Mouse (Mus musculus): Measurements from ENCODE around the gene Mtg2. TPM values are rescaled to one million over a fixed set of nuclear protein-coding genes. Genes with fewer than 3 reads are reported as not detected.

The Mtg2 gene
- polyA plus RNA-seq, 1 experiment from 2014 or later, result 27.3 TPM

- Histone ChIP-seq H3K27ac (ENCODE audit: low read depth, low read length) (no peak overlapping the region), H3K4me1 (ENCODE audit: control insufficient read depth, insufficient read depth, low read length) (no peaks in the 10 kb centered on the region; the same call in 1 of the 2 replicates), H3K9ac (ENCODE audit: low read depth, low read length) (no peak overlapping the region), H3K27me3 (ENCODE audit: control insufficient read depth, insufficient read depth, low read length) (peaks cover 38% of the 10 kb centered on the region), H3K4me2 (no peak overlapping the region), H3K4me3 (ENCODE audit: low read depth, low read length) (no peak overlapping the region), H3K9me3 (replicated peaks; ENCODE audit: control insufficient read depth, low read length) (no peaks in the 10 kb centered on the region), H3K36me3 (ENCODE audit: control insufficient read depth, insufficient read depth, low read length) (no peaks in the 10 kb centered on the region)
- no peak for ATAC-seq (replicated peaks; ENCODE audit: insufficient number of reproducible peaks, low FRiP score, low TSS enrichment)
- whole genome bisulfite sequencing (ENCODE audit: insufficient replicate concordance), result 40% methylated on average over 5 of the region's 5 CpGs
Measured at GRCm38 (mm10) chr2:180095711-180096110, 25.3 kb downstream of the Mtg2 start.

GRCm38 (mm10) chr2:180097585-180097984 lies 27.2 kb downstream of the Mtg2 start:
- no peak overlapping the region for H3K9ac ChIP-seq (ENCODE audit: low read depth, low read length)
- no peak overlapping the region for H3K27ac ChIP-seq (ENCODE audit: low read depth, low read length)
- WGBS (ENCODE audit: insufficient replicate concordance), result 28% methylated on average over 3 of the region's 3 CpGs
- H3K36me3 ChIP-seq (ENCODE audit: control insufficient read depth, insufficient read depth, low read length), result no peaks in the 10 kb centered on the region
- no peak overlapping the region for H3K4me3 ChIP-seq (ENCODE audit: low read depth, low read length)
- peaks cover 57% of the 10 kb centered on the region for H3K27me3 ChIP-seq (ENCODE audit: control insufficient read depth, insufficient read depth, low read length)
- H3K4me1 ChIP-seq (ENCODE audit: control insufficient read depth, insufficient read depth, low read length), result no peaks in the 10 kb centered on the region; the same call in 1 of the 2 replicates
- no peaks in the 10 kb centered on the region for H3K9me3 ChIP-seq (replicated peaks; ENCODE audit: control insufficient read depth, low read length)
- no peak for ATAC-seq (replicated peaks; ENCODE audit: insufficient number of reproducible peaks, low FRiP score, low TSS enrichment)
- H3K4me2 ChIP-seq, result no peak overlapping the region

GRCm38 (mm10) chr2:180098167-180098566 lies 27.8 kb downstream of the Mtg2 start:
- peaks cover 63% of the 10 kb centered on the region for H3K27me3 ChIP-seq (ENCODE audit: control insufficient read depth, insufficient read depth, low read length)
- 25% methylated on average over 5 of the region's 5 CpGs for WGBS (ENCODE audit: insufficient replicate concordance)
- H3K27ac ChIP-seq (ENCODE audit: low read depth, low read length), result no peak overlapping the region

GRCm38 (mm10) chr2:180099529-180099928 lies 29.1 kb downstream of the Mtg2 start:
- no peaks in the 10 kb centered on the region for H3K36me3 ChIP-seq (ENCODE audit: control insufficient read depth, insufficient read depth, low read length)
- no peak overlapping the region for H3K27ac ChIP-seq (ENCODE audit: low read depth, low read length)
- H3K9me3 ChIP-seq (replicated peaks; ENCODE audit: control insufficient read depth, low read length), result no peaks in the 10 kb centered on the region
- peaks cover 76% of the 10 kb centered on the region for H3K27me3 ChIP-seq (ENCODE audit: control insufficient read depth, insufficient read depth, low read length)
- no peak overlapping the region for H3K9ac ChIP-seq (ENCODE audit: low read depth, low read length)
- ATAC-seq (replicated peaks; ENCODE audit: insufficient number of reproducible peaks, low FRiP score, low TSS enrichment), result no peak
- no peak overlapping the region for H3K4me3 ChIP-seq (ENCODE audit: low read depth, low read length)
- WGBS (ENCODE audit: insufficient replicate concordance), result 7% methylated on average over 15 of the region's 15 CpGs
- peaks cover 9% of the 10 kb centered on the region for H3K4me1 ChIP-seq (ENCODE audit: control insufficient read depth, insufficient read depth, low read length)
- H3K4me2 ChIP-seq, result peak overlapping the region; percentile 6; the same call in 1 of the 2 replicates

More at GRCm38 (mm10) chr2:180098167-180098566, 27.8 kb downstream of the Mtg2 start:
- H3K4me1 ChIP-seq (ENCODE audit: control insufficient read depth, insufficient read depth, low read length), result peaks cover under 1% of the 10 kb centered on the region; the same call in 1 of the 2 replicates
- no peaks in the 10 kb centered on the region for H3K9me3 ChIP-seq (replicated peaks; ENCODE audit: control insufficient read depth, low read length)
- no peak overlapping the region for H3K4me2 ChIP-seq
- no peak for ATAC-seq (replicated peaks; ENCODE audit: insufficient number of reproducible peaks, low FRiP score, low TSS enrichment)
- H3K4me3 ChIP-seq (ENCODE audit: low read depth, low read length), result no peak overlapping the region
- no peaks in the 10 kb centered on the region for H3K36me3 ChIP-seq (ENCODE audit: control insufficient read depth, insufficient read depth, low read length)
- H3K9ac ChIP-seq (ENCODE audit: low read depth, low read length), result no peak overlapping the region

GRCm38 (mm10) chr2:180103151-180103977 lies 33.0 kb downstream of the Mtg2 start:
- ATAC-seq (replicated peaks; ENCODE audit: insufficient number of reproducible peaks, low FRiP score, low TSS enrichment), result no peak
- no peak overlapping the region for H3K9ac ChIP-seq (ENCODE audit: low read depth, low read length)

GRCm38 (mm10) chr2:180103978-180104658 lies 33.7 kb downstream of the Mtg2 start, which contains the start of gene Hrh3:
TSS of gene Hrh3 (minus strand) at chr2:180104488.
- WGBS (ENCODE audit: insufficient replicate concordance), result under 1% methylated on average over 87 of the region's 87 CpGs
- ATAC-seq (replicated peaks; ENCODE audit: insufficient number of reproducible peaks, low FRiP score, low TSS enrichment), result peak; percentile 71
- H3K9ac ChIP-seq (ENCODE audit: low read depth, low read length), result no peak within 1 kb of the TSS

More at GRCm38 (mm10) chr2:180103151-180103977, 33.0 kb downstream of the Mtg2 start:
- Histone ChIP-seq H3K4me1 (ENCODE audit: control insufficient read depth, insufficient read depth, low read length) (peaks cover 9% of the 10 kb centered on the region), H3K4me3 (ENCODE audit: low read depth, low read length) (peak overlapping the region; percentile 54), H3K9me3 (replicated peaks; ENCODE audit: control insufficient read depth, low read length) (no peaks in the 10 kb centered on the region), H3K27ac (ENCODE audit: low read depth, low read length) (no peak overlapping the region), H3K27me3 (ENCODE audit: control insufficient read depth, insufficient read depth, low read length) (peaks cover 76% of the 10 kb centered on the region), H3K36me3 (ENCODE audit: control insufficient read depth, insufficient read depth, low read length) (no peaks in the 10 kb centered on the region), H3K4me2 (peak overlapping the region; percentile 94)
- 2% methylated on average over 57 of the region's 57 CpGs for WGBS (ENCODE audit: insufficient replicate concordance)

GRCm38 (mm10) chr2:180104659-180105377 lies 34.4 kb downstream of the Mtg2 start:
- Histone ChIP-seq H3K36me3 (ENCODE audit: control insufficient read depth, insufficient read depth, low read length) (no peaks in the 10 kb centered on the region), H3K4me3 (ENCODE audit: low read depth, low read length) (peak overlapping the region; percentile 54), H3K4me2 (peak overlapping the region; percentile 94), H3K4me1 (ENCODE audit: control insufficient read depth, insufficient read depth, low read length) (peaks cover 9% of the 10 kb centered on the region), H3K9me3 (replicated peaks; ENCODE audit: control insufficient read depth, low read length) (no peaks in the 10 kb centered on the region), H3K27ac (ENCODE audit: low read depth, low read length) (no peak overlapping the region), H3K27me3 (ENCODE audit: control insufficient read depth, insufficient read depth, low read length) (peaks cover 61% of the 10 kb centered on the region), H3K9ac (ENCODE audit: low read depth, low read length) (no peak overlapping the region)
- 9% methylated on average over 24 of the region's 24 CpGs for WGBS (ENCODE audit: insufficient replicate concordance)
- peak; percentile 41 for ATAC-seq (replicated peaks; ENCODE audit: insufficient number of reproducible peaks, low FRiP score, low TSS enrichment)

More at GRCm38 (mm10) chr2:180103978-180104658, 33.7 kb downstream of the Mtg2 start, which contains the start of gene Hrh3:
- no peaks in the 10 kb centered on the region for H3K36me3 ChIP-seq (ENCODE audit: control insufficient read depth, insufficient read depth, low read length)
- peaks cover 9% of the 10 kb centered on the region for H3K4me1 ChIP-seq (ENCODE audit: control insufficient read depth, insufficient read depth, low read length)
- peaks cover 68% of the 10 kb centered on the region for H3K27me3 ChIP-seq (ENCODE audit: control insufficient read depth, insufficient read depth, low read length)
- H3K27ac ChIP-seq (ENCODE audit: low read depth, low read length), result no peak within 1 kb of the TSS
- H3K4me2 ChIP-seq, result peak within 1 kb of the TSS; percentile 94
- H3K9me3 ChIP-seq (replicated peaks; ENCODE audit: control insufficient read depth, low read length), result no peaks in the 10 kb centered on the region
- peak within 1 kb of the TSS; percentile 54 for H3K4me3 ChIP-seq (ENCODE audit: low read depth, low read length)
